Mouse (Mus musculus) midbrain, postnatal 0 days (tissue): ENCODE data around the gene Pet117. TPM values are rescaled to one million over a fixed set of nuclear protein-coding genes. Genes with fewer than 3 reads are reported as not detected.

ENCODE experiments used
- ATAC-seq: fragments of 200-750 bp; cut with Nextera tagmentation; 2 replicates; pipeline ENCODE4 v1.8.0; 2017; ENCODE audit warnings: moderate number of reproducible peaks, mild to moderate bottlenecking, moderate TSS enrichment, moderate library complexity; ENCODE audit not compliant: low FRiP score
- DNase-seq: peaks from one replicate; pipeline ENCODE4 v3.0.0-alpha.2; 2015; ENCODE audit warnings: low spot score
- H3K27ac ChIP-seq: fragments of 300-500 bp; sonication (generic); 2 replicates; pipeline ENCODE4 v1.5.1; 2014; ENCODE audit warnings: low read depth, mild to moderate bottlenecking, low read length, mixed read lengths
- H3K27me3 ChIP-seq: fragments of 300-500 bp; sonication (generic); 2 replicates; pipeline ENCODE4 v1.6.1; 2014; ENCODE audit warnings: low read length, control low read depth, mixed read lengths; ENCODE audit not compliant: insufficient read depth
- H3K36me3 ChIP-seq: fragments of 300-500 bp; sonication (generic); 2 replicates; pipeline ENCODE4 v1.6.1; 2014; ENCODE audit warnings: low read length, control low read depth, mixed read lengths; ENCODE audit not compliant: insufficient read depth
- H3K4me1 ChIP-seq: fragments of 300-500 bp; sonication (generic); 2 replicates; pipeline ENCODE4 v1.6.1; 2014; ENCODE audit warnings: mild to moderate bottlenecking, control low read depth, antibody characterized with exemption, low read length, mixed read lengths; ENCODE audit not compliant: insufficient read depth
- H3K4me2 ChIP-seq: fragments of 300-500 bp; sonication (generic); 2 replicates; pipeline ENCODE4 v1.6.1; 2014; ENCODE audit warnings: low read depth, mild to moderate bottlenecking, low read length, mixed read lengths; ENCODE audit not compliant: poor library complexity, severe bottlenecking
- H3K4me3 ChIP-seq: fragments of 300-500 bp; sonication (generic); 2 replicates; pipeline ENCODE4 v1.5.1; 2014; ENCODE audit warnings: low read depth, mild to moderate bottlenecking, low read length, moderate library complexity
- H3K9ac ChIP-seq: fragments of 300-500 bp; sonication (generic); replicated peaks from 2 replicates; pipeline ENCODE4 v1.6.1; 2014; ENCODE audit warnings: mild to moderate bottlenecking, low read length, moderate library complexity, mixed read lengths; ENCODE audit not compliant: poor library complexity, severe bottlenecking
- H3K9me3 ChIP-seq: fragments of 300-500 bp; sonication (generic); 2 replicates; pipeline ENCODE4 v1.6.1; 2016; ENCODE audit warnings: low read length, control low read depth
- CTCF ChIP-seq: IDR thresholded peaks from 2 replicates; pipeline ENCODE4 v1.5.1; 2016; ENCODE audit warnings: antibody characterized with exemption, mild to moderate bottlenecking
- WGBS: fragments of 180-500 bp; shearing (Covaris S2); extraction: QIAGEN DNeasy Blood & Tissue Kit; methylation state at CpG from one replicate; pipeline ENCODE4 v1.1.7; 2014; 5-methylcytosine and 5-hydroxymethylcytosine counted together
- polyA plus RNA-seq: library from polyadenylated mRNA; unstranded; fragments of >200 nt; fragmentation: Nextera tagmentation; extraction: Ambion mirVana; gene quantifications from 2 replicates; pipeline ENCODE4 v1.2.1, GENCODE M21; 2015
- total RNA-seq: library from RNA; depleted of rRNA; stranded (reverse); fragments of >200 nt; gene quantifications from 2 replicates; pipeline ENCODE4 v1.2.3, GENCODE M21; 2014; rRNA removed

Pet117 gene
- total RNA-seq (not detected in 2 replicates), polyA plus RNA-seq (3.8 TPM in 1 of 2 replicates, not detected in the other)

GRCm38 (mm10) chr2:144368400-144369019 lies at the start of gene Pet117, which contains the start of gene Kat14:
Pet117 (plus strand) TSS chr2:144368996.
Kat14 (plus strand) TSS chr2:144368983.
- Histone ChIP-seq H3K4me1 (no peaks in the 10 kb centered on the region), H3K36me3 (peaks cover 5% of the 10 kb centered on the region), H3K9ac (peak within 1 kb of the TSS; percentile 86), H3K4me2 (peak within 1 kb of the TSS; percentile 71), H3K4me3 (peak within 1 kb of the TSS; percentile 94), H3K27ac (peak within 1 kb of the TSS; percentile 80), H3K27me3 (no peaks in the 10 kb centered on the region), H3K9me3 (no peaks in the 10 kb centered on the region)
- peak; percentile 93 for ATAC-seq
- no peak for TF ChIP-seq CTCF
- WGBS: 6% methylated on average over 36 of the region's 38 CpGs
- DNase-seq: peak; percentile 96

- Histone ChIP-seq H3K27me3 (peaks cover 14% of the 10 kb centered on the region), H3K36me3 (no peaks in the 10 kb centered on the region), H3K4me1 (no peaks in the 10 kb centered on the region), H3K27ac (no peak overlapping the region), H3K9me3 (no peaks in the 10 kb centered on the region), H3K4me3 (no peak overlapping the region), H3K4me2 (no peak overlapping the region), H3K9ac (no peak overlapping the region)
- TF ChIP-seq CTCF: no peak
- DNase-seq (no peak), ATAC-seq (no peak)
- 57% methylated on average over 3 of the region's 3 CpGs for WGBS
These were observed 44.6 kb upstream of the Pet117 start for GRCm38 (mm10) chr2:144324218-144324617.

- 6% methylated on average over 10 of the region's 10 CpGs for WGBS
- Histone ChIP-seq H3K4me3 (no peak overlapping the region), H3K9me3 (no peaks in the 10 kb centered on the region), H3K4me1 (peaks cover 11% of the 10 kb centered on the region; the same call in 1 of the 2 replicates), H3K36me3 (no peaks in the 10 kb centered on the region), H3K9ac (no peak overlapping the region), H3K4me2 (no peak overlapping the region), H3K27ac (no peak overlapping the region), H3K27me3 (peaks cover 45% of the 10 kb centered on the region)
- no peak for TF ChIP-seq CTCF
- DNase-seq: no peak
- ATAC-seq: no peak
These were observed 39.3 kb upstream of the Pet117 start for GRCm38 (mm10) chr2:144329451-144329850.

GRCm38 (mm10) chr2:144329937-144330336 lies 38.9 kb upstream of the Pet117 start:
- Histone ChIP-seq H3K9me3 (no peaks in the 10 kb centered on the region), H3K4me1 (peaks cover 11% of the 10 kb centered on the region; the same call in 1 of the 2 replicates), H3K27ac (no peak overlapping the region), H3K4me2 (no peak overlapping the region), H3K9ac (no peak overlapping the region), H3K4me3 (no peak overlapping the region; the same call in 1 of the 2 replicates), H3K36me3 (no peaks in the 10 kb centered on the region), H3K27me3 (peaks cover 50% of the 10 kb centered on the region)
- TF ChIP-seq CTCF: no peak
- ATAC-seq (0 out of 2 replicates have a peak, but pooled peaks have one; percentile 38), DNase-seq (no peak)
- WGBS: 4% methylated on average over 10 of the region's 10 CpGs

- Histone ChIP-seq H3K9ac (0 out of 2 replicates have a peak overlapping the region, but pooled peaks have one; percentile 29), H3K36me3 (no peaks in the 10 kb centered on the region), H3K27me3 (peaks cover 55% of the 10 kb centered on the region), H3K4me2 (peak overlapping the region; percentile 77), H3K27ac (no peak overlapping the region), H3K4me1 (peaks cover 11% of the 10 kb centered on the region; the same call in 1 of the 2 replicates), H3K9me3 (no peaks in the 10 kb centered on the region), H3K4me3 (peak overlapping the region; percentile 42)
- DNase-seq: no peak
- ATAC-seq: no peak
- no peak for TF ChIP-seq CTCF
- WGBS: under 1% methylated on average over 34 of the region's 41 CpGs
These were observed 38.3 kb upstream of the Pet117 start for GRCm38 (mm10) chr2:144330352-144330959.

GRCm38 (mm10) chr2:144330960-144331371 lies 37.8 kb upstream of the Pet117 start:
- under 1% methylated on average over 48 of the region's 50 CpGs for WGBS
- Histone ChIP-seq H3K4me1 (peaks cover 11% of the 10 kb centered on the region; the same call in 1 of the 2 replicates), H3K9me3 (no peaks in the 10 kb centered on the region), H3K27ac (no peak overlapping the region), H3K27me3 (peaks cover 55% of the 10 kb centered on the region), H3K9ac (peak overlapping the region; percentile 9; the same call in 1 of the 2 replicates), H3K4me2 (peak overlapping the region; percentile 77), H3K4me3 (peak overlapping the region; percentile 42), H3K36me3 (no peaks in the 10 kb centered on the region)
- no peak for TF ChIP-seq CTCF
- DNase-seq: peak; percentile 10
- peak; percentile 59; the same call in 1 of the 2 replicates for ATAC-seq
